Mouse (Mus musculus): ENCODE results near the gene Nos3. TPM values are rescaled to one million over a fixed set of nuclear protein-coding genes. Genes with fewer than 3 reads are reported as not detected.

Nos3 gene
- polyA plus RNA-seq, 1 experiment from 2014 or later: 11.9 TPM

GRCm38 (mm10) chr5:24426556-24427284 lies 62.1 kb downstream of the Nos3 start:
- peaks cover 3% of the 10 kb centered on the region; the same call in 1 of the 2 replicates for H3K36me3 ChIP-seq (replicated peaks)
- peak overlapping the region; percentile 91 for H3K4me2 ChIP-seq
- 8% methylated on average over 9 of the region's 9 CpGs for WGBS
- peaks cover 59% of the 10 kb centered on the region for H3K4me1 ChIP-seq
- H3K9me3 ChIP-seq: no peaks in the 10 kb centered on the region
- no peak overlapping the region for H3K9ac ChIP-seq
- peaks cover 7% of the 10 kb centered on the region; the same call in 1 of the 2 replicates for H3K27me3 ChIP-seq (replicated peaks)
- no peak overlapping the region for H3K27ac ChIP-seq
- peak overlapping the region; percentile 64 for H3K4me3 ChIP-seq
- no peak for ATAC-seq (replicated peaks)

- ATAC-seq (replicated peaks): no peak
- Histone ChIP-seq H3K9ac (no peak overlapping the region), H3K36me3 (replicated peaks) (0 out of 2 replicates have a peak, but pooled peaks cover 3% of the 10 kb centered on the region), H3K27ac (no peak overlapping the region), H3K27me3 (replicated peaks) (peaks cover 7% of the 10 kb centered on the region; the same call in 1 of the 2 replicates), H3K4me3 (no peak overlapping the region), H3K9me3 (no peaks in the 10 kb centered on the region), H3K4me2 (no peak overlapping the region), H3K4me1 (peaks cover 54% of the 10 kb centered on the region)
- 17% methylated on average over 12 of the region's 12 CpGs for WGBS
These were observed 62.6 kb downstream of the Nos3 start for GRCm38 (mm10) chr5:24427285-24427633.

- peaks cover 46% of the 10 kb centered on the region for H3K4me1 ChIP-seq
- H3K4me3 ChIP-seq: no peak overlapping the region
- H3K4me2 ChIP-seq: peak overlapping the region; percentile 25; the same call in 1 of the 2 replicates
- 9% methylated on average over 15 of the region's 15 CpGs for WGBS
- H3K27me3 ChIP-seq (replicated peaks): peaks cover 7% of the 10 kb centered on the region; the same call in 1 of the 2 replicates
- no peak for ATAC-seq (replicated peaks)
- H3K9me3 ChIP-seq: no peaks in the 10 kb centered on the region
- no peak overlapping the region for H3K9ac ChIP-seq
- H3K36me3 ChIP-seq (replicated peaks): 0 out of 2 replicates have a peak, but pooled peaks cover 8% of the 10 kb centered on the region
- no peak overlapping the region for H3K27ac ChIP-seq
These were observed 63.4 kb downstream of the Nos3 start for GRCm38 (mm10) chr5:24427981-24428402.

DNA sequence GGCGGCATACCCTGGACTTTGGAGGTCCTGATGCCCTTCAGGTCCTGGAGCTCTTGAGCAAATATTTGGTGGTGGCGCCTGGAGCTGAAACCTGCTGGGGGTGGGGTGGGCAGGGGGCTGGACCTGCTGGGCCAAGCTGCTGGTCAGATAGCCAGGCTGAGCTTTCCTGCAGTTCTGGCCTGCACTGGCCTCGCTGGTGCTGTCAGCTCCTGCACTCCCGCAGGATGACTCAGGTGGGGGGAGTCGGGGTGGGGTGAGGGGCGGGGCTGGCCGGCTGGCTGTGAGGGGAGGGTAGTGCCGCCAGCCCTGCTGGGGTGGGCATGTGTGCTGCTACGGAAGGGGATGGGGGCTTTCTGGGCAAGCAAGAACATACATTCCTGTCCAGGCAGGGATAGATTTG lies 64.0 kb downstream of the Nos3 start:
- WGBS: 18% methylated on average over 9 of the region's 9 CpGs
- Histone ChIP-seq H3K9me3 (no peaks in the 10 kb centered on the region), H3K27me3 (replicated peaks) (peaks cover 7% of the 10 kb centered on the region; the same call in 1 of the 2 replicates), H3K36me3 (replicated peaks) (0 out of 2 replicates have a peak, but pooled peaks cover 8% of the 10 kb centered on the region), H3K4me1 (peaks cover 46% of the 10 kb centered on the region), H3K4me3 (no peak overlapping the region), H3K4me2 (0 out of 2 replicates have a peak overlapping the region, but pooled peaks have one; percentile 25), H3K9ac (no peak overlapping the region), H3K27ac (no peak overlapping the region)
- ATAC-seq (replicated peaks): no peak

GRCm38 (mm10) chr5:24433993-24434392 lies 69.4 kb downstream of the Nos3 start:
- no peak overlapping the region for H3K9ac ChIP-seq
- no peaks in the 10 kb centered on the region for H3K27me3 ChIP-seq (replicated peaks)
- 0 out of 2 replicates have a peak, but pooled peaks cover 12% of the 10 kb centered on the region for H3K36me3 ChIP-seq (replicated peaks)
- no peaks in the 10 kb centered on the region for H3K9me3 ChIP-seq
- H3K4me2 ChIP-seq: no peak overlapping the region
- WGBS: 89% methylated on average over 8 of the region's 8 CpGs
- H3K4me1 ChIP-seq: no peaks in the 10 kb centered on the region
- no peak overlapping the region for H3K4me3 ChIP-seq
- no peak overlapping the region for H3K27ac ChIP-seq
- no peak for ATAC-seq (replicated peaks)

Other genes with a start within 250 kb of the Nos3 start
- gene Nupl2, start 199.8 kb upstream of the Nos3 start, polyA plus RNA-seq (2015; fragmentation: Nextera tagmentation; extraction: Ambion mirVana): 14.2 and 15.6 TPM in 2 replicates
- gene Kcnh2, start 13.2 kb upstream of the Nos3 start, polyA plus RNA-seq (2015; fragmentation: Nextera tagmentation; extraction: Ambion mirVana): 11.8 and 13.9 TPM in 2 replicates
- 2.3 and 2.9 TPM in 2 replicates for gene Atg9b, start 27.3 kb downstream of the Nos3 start, polyA plus RNA-seq (2015; fragmentation: Nextera tagmentation; extraction: Ambion mirVana)
- gene Abcb8, start 28.9 kb downstream of the Nos3 start, polyA plus RNA-seq (2015; fragmentation: Nextera tagmentation; extraction: Ambion mirVana): 57.1 and 60.0 TPM in 2 replicates
- gene Asic3, start 48.6 kb downstream of the Nos3 start, polyA plus RNA-seq (2015; fragmentation: Nextera tagmentation; extraction: Ambion mirVana): 0.20 and 0.35 TPM in 2 replicates
- 120 and 121 TPM in 2 replicates for gene Cdk5, start 58.7 kb downstream of the Nos3 start, polyA plus RNA-seq (2015; fragmentation: Nextera tagmentation; extraction: Ambion mirVana)
- 23.1 and 26.1 TPM in 2 replicates for gene Slc4a2, start 59.0 kb downstream of the Nos3 start, polyA plus RNA-seq (2015; fragmentation: Nextera tagmentation; extraction: Ambion mirVana)
- gene Fastk, start 80.5 kb downstream of the Nos3 start, polyA plus RNA-seq (2015; fragmentation: Nextera tagmentation; extraction: Ambion mirVana): 96.6 and 104 TPM in 2 replicates
- gene Tmub1, start 83.0 kb downstream of the Nos3 start, polyA plus RNA-seq (2015; fragmentation: Nextera tagmentation; extraction: Ambion mirVana): 62.9 and 63.7 TPM in 2 replicates
- gene Agap3, start 87.4 kb downstream of the Nos3 start, polyA plus RNA-seq (2015; fragmentation: Nextera tagmentation; extraction: Ambion mirVana): 122 and 124 TPM in 2 replicates
- gene Gbx1, start 162.4 kb downstream of the Nos3 start, polyA plus RNA-seq (2015; fragmentation: Nextera tagmentation; extraction: Ambion mirVana): 0.29 and 0.44 TPM in 2 replicates
- gene Asb10, start 176.2 kb downstream of the Nos3 start, polyA plus RNA-seq (2015; fragmentation: Nextera tagmentation; extraction: Ambion mirVana): 0.06 and 0.11 TPM in 2 replicates
- gene 4931409K22Rik, start 192.0 kb downstream of the Nos3 start, polyA plus RNA-seq (2015; fragmentation: Nextera tagmentation; extraction: Ambion mirVana): 0.06 TPM in 1 of 2 replicates, not detected in the other
- gene Abcf2, start 212.7 kb downstream of the Nos3 start, polyA plus RNA-seq (2015; fragmentation: Nextera tagmentation; extraction: Ambion mirVana): 83.8 and 86.4 TPM in 2 replicates
- 22.1 and 23.0 TPM in 2 replicates for gene Chpf2, start 221.9 kb downstream of the Nos3 start, polyA plus RNA-seq (2015; fragmentation: Nextera tagmentation; extraction: Ambion mirVana)

Measured in midbrain, embryonic 15.5 days (tissue).